Mouse (Mus musculus) MEL (cell line): ENCODE results near the gene Col24a1. TPM values are rescaled to one million over a fixed set of nuclear protein-coding genes. Genes with fewer than 3 reads are reported as not detected.
A peak's percentile ranks its signal among the peaks of the same experiment; 100 is the strongest.

Source experiments
- DNase-seq: peaks from one replicate; pipeline ENCODE4 v3.0.0; 2011; ENCODE audit warnings: low read depth, low spot score
- H3K27ac ChIP-seq: 2 replicates; pipeline ENCODE4 v1.5.1; 2012; ENCODE audit warnings: low read depth, mild to moderate bottlenecking, control low read depth, low read length, moderate library complexity; ENCODE audit not compliant: control insufficient read depth
- H3K27me3 ChIP-seq, 2 experiments: fragments of 150-350 bp in 1 of 2; sonication (generic) in 1 of 2; 2 replicates each; pipeline ENCODE4 v1.6.1; 2012; ENCODE audit warnings: low read length in 2 of 2, mild to moderate bottlenecking in 2 of 2, improper control_type of control experiment in 1 of 2, moderate library complexity in 1 of 2; ENCODE audit not compliant: insufficient read depth in 2 of 2, control insufficient read depth in 1 of 2
- H3K36me3 ChIP-seq, 2 experiments: 2 replicates each; pipeline ENCODE4 v1.6.1; 2012 to 2014; ENCODE audit warnings: low read length in 2 of 2, improper control_type of control experiment in 1 of 2, inconsistent platforms in 1 of 2, mild to moderate bottlenecking in 1 of 2; ENCODE audit not compliant: insufficient read depth in 2 of 2, control insufficient read depth in 1 of 2
- H3K4me1 ChIP-seq, 2 experiments: fragments of 150-350 bp in 1 of 2; sonication (generic) in 1 of 2; 2 replicates each; pipeline ENCODE4 v1.6.1; 2012; ENCODE audit warnings: low read length in 2 of 2, improper control_type of control experiment in 1 of 2, mild to moderate bottlenecking in 1 of 2; ENCODE audit not compliant: insufficient read depth in 2 of 2, control insufficient read depth in 1 of 2
- H3K4me3 ChIP-seq, 2 experiments: fragments of 150-350 bp in 1 of 2; sonication (generic) in 1 of 2; 2 replicates each; pipeline ENCODE4 v1.5.1; 2012; ENCODE audit warnings: low read depth in 2 of 2, low read length in 2 of 2, mild to moderate bottlenecking in 2 of 2, moderate library complexity in 2 of 2, control low read depth in 1 of 2, improper control_type of control experiment in 1 of 2; ENCODE audit not compliant: control insufficient read depth in 1 of 2, insufficient read depth in 1 of 2
- H3K79me2 ChIP-seq: 2 replicates; pipeline ENCODE4 v1.6.1; 2012; ENCODE audit warnings: mild to moderate bottlenecking, low read length, moderate library complexity; ENCODE audit not compliant: control insufficient read depth, poor library complexity, insufficient read depth
- H3K9ac ChIP-seq: 2 replicates; pipeline ENCODE4 v1.6.1; 2012; ENCODE audit warnings: low read depth, mild to moderate bottlenecking, control low read depth, low read length, moderate library complexity; ENCODE audit not compliant: control insufficient read depth, poor library complexity, severe bottlenecking
- H3K9me3 ChIP-seq: fragments of 150-350 bp; sonication (generic); replicated peaks from 2 replicates; pipeline ENCODE4 v1.6.1; 2012; ENCODE audit warnings: mild to moderate bottlenecking, low read length, improper control_type of control experiment, moderate library complexity; ENCODE audit not compliant: insufficient read depth
- BHLHE40 ChIP-seq: IDR thresholded peaks from 2 replicates; pipeline ENCODE4 v1.6.1; 2012; ENCODE audit warnings: low read depth, mild to moderate bottlenecking, inconsistent platforms, low read length, improper control_type of control experiment, borderline replicate concordance
- E2F4 ChIP-seq: IDR thresholded peaks from 2 replicates; pipeline ENCODE4 v1.6.1; 2011; ENCODE audit warnings: low read depth, low read length, improper control_type of control experiment, borderline replicate concordance
- ELF1 ChIP-seq: IDR thresholded peaks from 2 replicates; pipeline ENCODE4 v1.6.1; 2014; ENCODE audit warnings: low read depth, mild to moderate bottlenecking, inconsistent platforms, low read length, improper control_type of control experiment, moderate library complexity
- ETS1 ChIP-seq: IDR thresholded peaks from 2 replicates; pipeline ENCODE4 v1.6.1; 2012; ENCODE audit warnings: low read depth, mild to moderate bottlenecking, inconsistent platforms, low read length, improper control_type of control experiment, moderate library complexity
- GATA1 ChIP-seq: IDR thresholded peaks from 2 replicates; pipeline ENCODE4 v1.6.1; 2011; ENCODE audit warnings: low read depth, low read length, improper control_type of control experiment
- JUND ChIP-seq: IDR thresholded peaks from 2 replicates; pipeline ENCODE4 v1.6.1; 2011; ENCODE audit warnings: low read depth, mild to moderate bottlenecking, improper control_type of control experiment, low read length
- MEF2A ChIP-seq: IDR thresholded peaks from 2 replicates; pipeline ENCODE4 v1.6.1; 2014; ENCODE audit warnings: low read depth, mild to moderate bottlenecking, inconsistent platforms, low read length, improper control_type of control experiment; ENCODE audit not compliant: poor library complexity, insufficient replicate concordance, severe bottlenecking; ENCODE audit errors: extremely low read depth
- MXI1 ChIP-seq: IDR thresholded peaks from 2 replicates; pipeline ENCODE4 v1.6.1; 2011; ENCODE audit warnings: mild to moderate bottlenecking, low read depth, low read length, improper control_type of control experiment
- NRF1 ChIP-seq: IDR thresholded peaks from 2 replicates; pipeline ENCODE4 v1.6.1; 2014; ENCODE audit warnings: low read depth, mild to moderate bottlenecking, inconsistent platforms, low read length, improper control_type of control experiment, moderate library complexity; ENCODE audit not compliant: poor library complexity, insufficient read depth, severe bottlenecking
- POLR2A ChIP-seq, 2 experiments: IDR thresholded peaks; 2 replicates each; pipeline ENCODE4 v1.6.1; 2011 to 2012; ENCODE audit warnings: low read length in 2 of 2, mild to moderate bottlenecking in 2 of 2, control low read depth in 1 of 2, improper control_type of control experiment in 1 of 2, low read depth in 1 of 2, moderate library complexity in 1 of 2; ENCODE audit not compliant: control insufficient read depth in 1 of 2, insufficient read depth in 1 of 2, poor library complexity in 1 of 2
- POLR2AphosphoS2 ChIP-seq: IDR thresholded peaks from 2 replicates; pipeline ENCODE4 v1.6.1; 2011; ENCODE audit warnings: low read length, improper control_type of control experiment
- POLR2AphosphoS5 ChIP-seq: IDR thresholded peaks from 2 replicates; pipeline ENCODE4 v1.6.1; 2012; ENCODE audit warnings: low read depth, borderline replicate concordance, mild to moderate bottlenecking, inconsistent platforms, low read length, moderate library complexity, mixed read lengths
- RAD21 ChIP-seq: IDR thresholded peaks from 2 replicates; pipeline ENCODE4 v1.6.1; 2011; ENCODE audit warnings: mild to moderate bottlenecking, low read depth, low read length, improper control_type of control experiment
- SIN3A ChIP-seq: IDR thresholded peaks from 2 replicates; pipeline ENCODE4 v1.6.1; 2012; ENCODE audit warnings: low read length, improper control_type of control experiment, inconsistent platforms
- USF1 ChIP-seq: IDR thresholded peaks from 2 replicates; pipeline ENCODE4 v1.6.1; 2014; ENCODE audit warnings: low read depth, mild to moderate bottlenecking, inconsistent platforms, low read length, improper control_type of control experiment, moderate library complexity
- ZMIZ1 ChIP-seq: IDR thresholded peaks from 2 replicates; pipeline ENCODE4 v1.6.1; 2012; ENCODE audit warnings: low read depth, mild to moderate bottlenecking, inconsistent platforms, low read length, improper control_type of control experiment, moderate library complexity
- ZNF384 ChIP-seq: IDR thresholded peaks from 2 replicates; pipeline ENCODE4 v1.6.1; 2012; ENCODE audit warnings: low read depth, mild to moderate bottlenecking, inconsistent platforms, low read length, improper control_type of control experiment
- polyA plus RNA-seq, 2 experiments: library from polyadenylated mRNA; stranded (reverse) in 1 of 2; unstranded in 1 of 2; fragments of >175 nt in 1 of 2; fragments of >200 nt in 1 of 2; gene quantifications; 2 replicates each; pipeline versions ENCODE4 v1.2.1 to v1.2.4; 2012; ENCODE audit warnings: low replicate concordance in 2 of 2, low read depth in 1 of 2; ENCODE audit not compliant: insufficient read length in 2 of 2, insufficient read depth in 1 of 2, missing spikeins in 1 of 2
- total RNA-seq: library from RNA; depleted of rRNA; stranded (reverse); fragments of 300-350 nt; gene quantifications from 2 replicates; pipeline ENCODE4 v1.2.3, GENCODE M21; 2012

Gene Col24a1
- total and polyA plus RNA-seq, 3 experiments = not detected

GRCm38 (mm10) chr3:145307209-145307608 is 14.9 kb downstream of the Col24a1 start:
- no peak overlapping the region for H3K4me3 ChIP-seq
- TF ChIP-seq ELF1 (no peak), E2F4 (no peak), JUND (no peak), ETS1 (no peak), RAD21 (no peak), GATA1 (no peak), SIN3A (no peak), POLR2AphosphoS5 (no peak), ZMIZ1 (no peak), POLR2A (IDR thresholded peaks at IDR 0.05; ENCODE audit: control insufficient read depth in 1 of 2, insufficient read depth in 1 of 2, low read depth in 1 of 2, low read length in 2 of 2, poor library complexity in 1 of 2) (no peak), USF1 (no peak), ZNF384 (no peak), POLR2AphosphoS2 (no peak)
- no peak overlapping the region for H3K9ac ChIP-seq
- H3K27ac ChIP-seq = no peak overlapping the region
- H3K27me3 ChIP-seq = no peaks in the 10 kb centered on the region
- H3K4me1 ChIP-seq = no peaks in the 10 kb centered on the region
- H3K9me3 ChIP-seq = no peaks in the 10 kb centered on the region
- H3K79me2 ChIP-seq = no peaks in the 10 kb centered on the region
- H3K36me3 ChIP-seq = no peaks in the 10 kb centered on the region
- peak; percentile 2 for DNase-seq

DNA sequence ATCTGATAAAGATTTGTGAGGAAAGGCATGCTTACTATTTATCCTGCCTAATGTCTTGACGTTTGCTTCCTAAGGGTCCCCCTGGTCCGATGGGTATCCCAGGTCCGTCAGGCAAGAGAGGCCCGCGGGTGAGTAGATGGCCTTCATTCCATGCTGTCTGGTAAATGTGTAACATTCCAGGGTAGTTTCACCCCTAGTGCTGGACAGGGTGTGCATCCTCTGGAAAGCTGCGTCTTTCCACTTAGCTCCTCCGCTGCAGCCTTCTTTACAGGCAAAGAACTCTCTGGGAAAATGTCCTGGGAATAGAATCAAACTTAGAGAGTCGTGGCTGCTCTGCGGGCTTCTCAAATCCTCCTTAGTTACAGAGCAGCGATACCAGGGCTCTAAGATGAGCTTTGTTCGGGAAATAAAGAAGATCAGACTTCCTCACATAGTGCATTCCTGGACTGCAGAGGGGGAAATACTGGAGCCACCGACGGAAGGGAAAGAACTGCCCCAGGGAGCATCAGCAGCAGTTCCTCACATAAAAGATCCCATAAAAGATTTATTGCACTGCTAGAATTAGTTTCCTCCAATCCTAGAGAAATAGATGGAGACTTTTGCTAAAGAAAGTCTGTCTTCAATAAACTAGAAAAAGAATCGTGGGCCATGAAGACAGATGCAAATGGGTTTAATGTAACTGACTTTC is 28.5 kb downstream of the Col24a1 start:
- Histone ChIP-seq H3K9ac (no peak overlapping the region), H3K4me1 (no peaks in the 10 kb centered on the region), H3K4me3 (no peak overlapping the region), H3K36me3 (no peaks in the 10 kb centered on the region), H3K9me3 (no peaks in the 10 kb centered on the region), H3K27ac (no peak overlapping the region), H3K79me2 (no peaks in the 10 kb centered on the region), H3K27me3 (no peaks in the 10 kb centered on the region)
- DNase-seq = no peak
- TF ChIP-seq MXI1 (no peak), BHLHE40 (no peak), GATA1 (no peak), ZNF384 (no peak), NRF1 (no peak), MEF2A (no peak)
- TF ChIP-seq, all 39 proteins: peak for 0
